Mouse (Mus musculus): ENCODE measurements at regions not wholly inside any gene's neighbourhood (a gene's known extent, or its start where the extent isn't known, plus 50 kb on each side); places are given as distances from the start of the nearest gene placed in this dataset.

DNA sequence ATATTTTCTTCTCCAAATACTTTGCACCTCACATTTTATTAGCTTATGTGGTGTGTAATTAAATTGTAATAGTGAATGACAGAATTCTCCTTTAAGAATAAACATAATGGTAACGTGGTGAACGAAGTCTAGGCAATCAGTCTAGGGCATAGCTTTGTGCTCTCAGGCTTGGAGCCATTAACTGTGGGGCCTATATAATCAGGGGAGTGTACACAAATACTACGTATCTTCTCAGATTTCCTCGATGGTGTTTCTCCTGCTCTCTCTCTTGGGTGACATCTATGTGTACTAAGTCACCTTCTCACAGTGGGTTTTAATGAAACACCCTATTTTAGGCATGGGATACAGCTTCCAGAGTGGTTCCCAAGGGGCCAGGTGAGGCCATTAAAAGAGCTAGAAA is 269.7 kb upstream of the Tmem161b start:
- H3K36me3 ChIP-seq (ENCODE audit: insufficient read depth, low read length) = no peaks in the 10 kb centered on the region
- H3K9ac ChIP-seq (replicated peaks; ENCODE audit: low read length, poor library complexity, severe bottlenecking) = no peak overlapping the region
- no peaks in the 10 kb centered on the region for H3K27me3 ChIP-seq (ENCODE audit: insufficient read depth, low read length)
- no peaks in the 10 kb centered on the region for H3K4me1 ChIP-seq (ENCODE audit: insufficient read depth, low read length)
- no peaks in the 10 kb centered on the region for H3K9me3 ChIP-seq (ENCODE audit: low read length)
- WGBS = 88% methylated on average over 4 of the region's 4 CpGs
- H3K27ac ChIP-seq (ENCODE audit: low read depth, low read length) = no peak overlapping the region
- no peak overlapping the region for H3K4me2 ChIP-seq (ENCODE audit: low read depth, low read length, poor library complexity, severe bottlenecking)
- DNase-seq (ENCODE audit: low spot score) (peak; percentile 3), ATAC-seq (ENCODE audit: low FRiP score) (no peak)
- no peak for TF ChIP-seq CTCF (IDR thresholded peaks at IDR 0.05)
- H3K4me3 ChIP-seq (ENCODE audit: low read depth, low read length) = no peak overlapping the region

DNA sequence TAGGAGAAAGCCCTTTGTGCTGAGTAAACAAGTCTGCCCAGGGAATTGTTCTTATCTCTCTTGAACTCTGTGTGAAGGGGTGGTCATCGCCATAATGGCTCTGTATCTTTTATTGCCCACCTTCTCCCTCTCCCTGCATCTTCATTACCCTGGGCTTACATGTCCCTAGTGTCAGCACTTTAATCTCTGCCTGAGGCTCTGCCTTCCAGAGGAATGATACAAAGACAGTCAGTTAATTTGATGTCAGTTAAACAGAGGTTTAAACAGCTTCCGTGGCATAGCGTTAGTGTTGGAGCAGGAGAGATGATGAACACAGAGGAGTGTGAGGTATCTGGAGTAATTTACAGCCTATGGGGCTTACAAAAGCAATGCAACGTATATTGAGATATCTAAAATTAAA is 269.2 kb upstream of the Tmem161b start:
- Histone ChIP-seq H3K36me3 (ENCODE audit: insufficient read depth, low read length) (no peaks in the 10 kb centered on the region), H3K4me3 (ENCODE audit: low read depth, low read length) (no peak overlapping the region), H3K9me3 (ENCODE audit: low read length) (no peaks in the 10 kb centered on the region), H3K9ac (replicated peaks; ENCODE audit: low read length, poor library complexity, severe bottlenecking) (no peak overlapping the region), H3K27ac (ENCODE audit: low read depth, low read length) (no peak overlapping the region), H3K4me1 (ENCODE audit: insufficient read depth, low read length) (no peaks in the 10 kb centered on the region), H3K27me3 (ENCODE audit: insufficient read depth, low read length) (no peaks in the 10 kb centered on the region), H3K4me2 (ENCODE audit: low read depth, low read length, poor library complexity, severe bottlenecking) (no peak overlapping the region)
- no peak for DNase-seq (ENCODE audit: low spot score)
- WGBS = 32% methylated on average over 4 of the region's 4 CpGs
- no peak for TF ChIP-seq CTCF (IDR thresholded peaks at IDR 0.05)
- peak; percentile 13; the same call in 1 of the 2 replicates for ATAC-seq (ENCODE audit: low FRiP score)

- 58% methylated on average over 5 of the region's 5 CpGs for WGBS
- Histone ChIP-seq H3K9me3 (ENCODE audit: low read length) (no peaks in the 10 kb centered on the region), H3K4me2 (ENCODE audit: low read depth, low read length, poor library complexity, severe bottlenecking) (no peak overlapping the region), H3K27me3 (ENCODE audit: insufficient read depth, low read length) (no peaks in the 10 kb centered on the region), H3K4me1 (ENCODE audit: insufficient read depth, low read length) (no peaks in the 10 kb centered on the region), H3K9ac (replicated peaks; ENCODE audit: low read length, poor library complexity, severe bottlenecking) (no peak overlapping the region), H3K27ac (ENCODE audit: low read depth, low read length) (no peak overlapping the region), H3K36me3 (ENCODE audit: insufficient read depth, low read length) (no peaks in the 10 kb centered on the region), H3K4me3 (ENCODE audit: low read depth, low read length) (no peak overlapping the region)
- DNase-seq (ENCODE audit: low spot score) = peak; percentile 45
- ATAC-seq (ENCODE audit: low FRiP score) = no peak
- no peak for TF ChIP-seq CTCF (IDR thresholded peaks at IDR 0.05)
Observed at GRCm38 (mm10) chr13:83955701-83956100, 266.4 kb upstream of the Tmem161b start.

- no peak overlapping the region for H3K4me3 ChIP-seq (ENCODE audit: low read depth, low read length)
- no peak overlapping the region for H3K27ac ChIP-seq (ENCODE audit: low read depth, low read length)
- no peaks in the 10 kb centered on the region for H3K36me3 ChIP-seq (ENCODE audit: insufficient read depth, low read length)
- DNase-seq (ENCODE audit: low spot score) (no peak), ATAC-seq (ENCODE audit: low FRiP score) (no peak)
- H3K4me2 ChIP-seq (ENCODE audit: low read depth, low read length, poor library complexity, severe bottlenecking) = no peak overlapping the region
- H3K9me3 ChIP-seq (ENCODE audit: low read length) = no peaks in the 10 kb centered on the region
- no peaks in the 10 kb centered on the region for H3K4me1 ChIP-seq (ENCODE audit: insufficient read depth, low read length)
- no peak for TF ChIP-seq CTCF (IDR thresholded peaks at IDR 0.05)
- H3K27me3 ChIP-seq (ENCODE audit: insufficient read depth, low read length) = no peaks in the 10 kb centered on the region
- no peak overlapping the region for H3K9ac ChIP-seq (replicated peaks; ENCODE audit: low read length, poor library complexity, severe bottlenecking)
Observed at GRCm38 (mm10) chr13:83978541-83978940, 243.6 kb upstream of the Tmem161b start.

DNA sequence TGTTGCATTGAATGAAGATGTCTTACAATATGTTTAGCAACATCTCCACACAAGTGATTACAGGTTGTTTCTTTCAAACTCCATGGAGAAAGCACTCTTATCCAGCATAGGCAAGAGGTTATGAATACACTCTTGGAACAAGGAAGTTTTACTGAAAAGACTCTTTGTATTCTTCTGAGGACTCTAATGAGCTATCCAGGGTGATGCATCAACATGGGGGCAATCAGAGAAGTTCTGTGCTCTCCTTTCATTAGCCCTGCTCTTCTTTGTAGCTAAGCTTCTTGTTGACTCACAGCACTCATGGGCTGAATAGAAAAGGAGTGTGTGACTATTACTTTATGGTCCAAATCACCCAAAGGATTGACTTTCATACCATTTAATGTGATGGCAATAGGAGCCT is 242.6 kb upstream of the Tmem161b start:
- Histone ChIP-seq H3K4me3 (ENCODE audit: low read depth, low read length) (no peak overlapping the region), H3K27me3 (ENCODE audit: insufficient read depth, low read length) (no peaks in the 10 kb centered on the region), H3K27ac (ENCODE audit: low read depth, low read length) (no peak overlapping the region), H3K36me3 (ENCODE audit: insufficient read depth, low read length) (no peaks in the 10 kb centered on the region), H3K9me3 (ENCODE audit: low read length) (no peaks in the 10 kb centered on the region), H3K4me1 (ENCODE audit: insufficient read depth, low read length) (no peaks in the 10 kb centered on the region), H3K4me2 (ENCODE audit: low read depth, low read length, poor library complexity, severe bottlenecking) (no peak overlapping the region), H3K9ac (replicated peaks; ENCODE audit: low read length, poor library complexity, severe bottlenecking) (no peak overlapping the region)
- no peak for DNase-seq (ENCODE audit: low spot score)
- no peak for ATAC-seq (ENCODE audit: low FRiP score)
- no peak for TF ChIP-seq CTCF (IDR thresholded peaks at IDR 0.05)

- H3K27me3 ChIP-seq (ENCODE audit: insufficient read depth, low read length) = no peaks in the 10 kb centered on the region
- H3K4me1 ChIP-seq (ENCODE audit: insufficient read depth, low read length) = no peaks in the 10 kb centered on the region; the same call in 1 of the 2 replicates
- peak overlapping the region; percentile 44 for H3K4me2 ChIP-seq (ENCODE audit: low read depth, low read length, poor library complexity, severe bottlenecking)
- WGBS = 27% methylated on average over 10 of the region's 10 CpGs
- no peak for TF ChIP-seq CTCF (IDR thresholded peaks at IDR 0.05)
- peak overlapping the region; percentile 24 for H3K4me3 ChIP-seq (ENCODE audit: low read depth, low read length)
- H3K36me3 ChIP-seq (ENCODE audit: insufficient read depth, low read length) = no peaks in the 10 kb centered on the region
- DNase-seq (ENCODE audit: low spot score) (peak; percentile 84), ATAC-seq (ENCODE audit: low FRiP score) (peak; percentile 81)
- H3K9me3 ChIP-seq (ENCODE audit: low read length) = no peaks in the 10 kb centered on the region
- H3K9ac ChIP-seq (replicated peaks; ENCODE audit: low read length, poor library complexity, severe bottlenecking) = peak overlapping the region; percentile 36
- peak overlapping the region; percentile 85 for H3K27ac ChIP-seq (ENCODE audit: low read depth, low read length)
Observed at GRCm38 (mm10) chr13:83984651-83985331, 237.3 kb upstream of the Tmem161b start.
